Mouse (Mus musculus): ENCODE results near the gene Zfp950. TPM values are rescaled to one million over a fixed set of nuclear protein-coding genes. Genes with fewer than 3 reads are reported as not detected.

Zfp950 gene
- polyA plus RNA-seq, 1 experiment = 9.8 TPM

GRCm38 (mm10) chr19:61138655-61139054 is 2.0 kb downstream of the Zfp950 start:
- Histone ChIP-seq H3K27ac (ENCODE audit: control insufficient read depth, insufficient read depth, low read length) (no peak overlapping the region), H3K4me1 (replicated peaks; ENCODE audit: control insufficient read depth, insufficient read depth, low read length) (no peaks in the 10 kb centered on the region), H3K4me3 (ENCODE audit: control insufficient read depth, insufficient read depth, low read length) (no peak overlapping the region), H3K36me3 (ENCODE audit: control insufficient read depth, insufficient read depth, low read length) (no peaks in the 10 kb centered on the region), H3K27me3 (ENCODE audit: control insufficient read depth, insufficient read depth, low read length) (no peaks in the 10 kb centered on the region)
- no peak for DNase-seq
- TF ChIP-seq CTCF (IDR thresholded peaks at IDR 0.05; ENCODE audit: borderline replicate concordance, control insufficient read depth, extremely low read depth, insufficient read depth, low read length, poor library complexity) (no peak), POLR2A (IDR thresholded peaks at IDR 0.05; ENCODE audit: control insufficient read depth, extremely low read depth, insufficient read depth, low read length, poor library complexity) (no peak)

- H3K4me1 ChIP-seq (replicated peaks; ENCODE audit: control insufficient read depth, insufficient read depth, low read length) = no peaks in the 10 kb centered on the region
- DNase-seq = no peak
- TF ChIP-seq CTCF (IDR thresholded peaks at IDR 0.05; ENCODE audit: borderline replicate concordance, control insufficient read depth, extremely low read depth, insufficient read depth, low read length, poor library complexity) (no peak), POLR2A (IDR thresholded peaks at IDR 0.05; ENCODE audit: control insufficient read depth, extremely low read depth, insufficient read depth, low read length, poor library complexity) (no peak)
- no peaks in the 10 kb centered on the region for H3K36me3 ChIP-seq (ENCODE audit: control insufficient read depth, insufficient read depth, low read length)
- no peaks in the 10 kb centered on the region for H3K27me3 ChIP-seq (ENCODE audit: control insufficient read depth, insufficient read depth, low read length)
- H3K27ac ChIP-seq (ENCODE audit: control insufficient read depth, insufficient read depth, low read length) = no peak overlapping the region
- WGBS = 98% methylated on average over 10 of the region's 10 CpGs
- no peak overlapping the region for H3K4me3 ChIP-seq (ENCODE audit: control insufficient read depth, insufficient read depth, low read length)
Observed at GRCm38 (mm10) chr19:61131096-61131495, 9.5 kb downstream of the Zfp950 start.

DNA sequence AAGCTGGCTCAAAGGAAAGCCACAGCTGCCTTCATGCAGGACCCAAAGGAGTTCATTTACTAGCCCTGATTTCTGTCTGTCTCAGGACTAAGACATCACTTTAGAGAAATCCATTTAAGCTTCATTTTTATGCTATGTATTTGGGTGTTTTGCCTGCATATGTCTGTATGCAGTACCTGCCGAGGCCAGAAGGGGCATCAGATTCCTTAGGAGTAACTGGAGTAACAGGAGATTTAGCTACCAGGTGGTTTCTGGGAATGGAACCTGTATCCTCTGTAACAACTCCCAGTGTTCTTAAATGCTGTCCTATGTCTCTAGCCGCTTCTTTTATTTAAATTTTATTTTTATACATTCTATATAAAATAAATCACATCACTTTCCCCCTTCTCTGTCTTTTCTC is 30.5 kb downstream of the Zfp950 start:
- DNase-seq = peak; percentile 43
- Histone ChIP-seq H3K36me3 (ENCODE audit: control insufficient read depth, insufficient read depth, low read length) (no peaks in the 10 kb centered on the region), H3K4me1 (replicated peaks; ENCODE audit: control insufficient read depth, insufficient read depth, low read length) (no peaks in the 10 kb centered on the region), H3K27me3 (ENCODE audit: control insufficient read depth, insufficient read depth, low read length) (no peaks in the 10 kb centered on the region), H3K27ac (ENCODE audit: control insufficient read depth, insufficient read depth, low read length) (no peak overlapping the region), H3K4me3 (ENCODE audit: control insufficient read depth, insufficient read depth, low read length) (no peak overlapping the region)
- 80% methylated on average over 2 of the region's 2 CpGs for WGBS
- no peak for TF ChIP-seq CTCF (IDR thresholded peaks at IDR 0.05; ENCODE audit: borderline replicate concordance, control insufficient read depth, extremely low read depth, insufficient read depth, low read length, poor library complexity)
- no peak for TF ChIP-seq POLR2A (IDR thresholded peaks at IDR 0.05; ENCODE audit: control insufficient read depth, extremely low read depth, insufficient read depth, low read length, poor library complexity)

DNA sequence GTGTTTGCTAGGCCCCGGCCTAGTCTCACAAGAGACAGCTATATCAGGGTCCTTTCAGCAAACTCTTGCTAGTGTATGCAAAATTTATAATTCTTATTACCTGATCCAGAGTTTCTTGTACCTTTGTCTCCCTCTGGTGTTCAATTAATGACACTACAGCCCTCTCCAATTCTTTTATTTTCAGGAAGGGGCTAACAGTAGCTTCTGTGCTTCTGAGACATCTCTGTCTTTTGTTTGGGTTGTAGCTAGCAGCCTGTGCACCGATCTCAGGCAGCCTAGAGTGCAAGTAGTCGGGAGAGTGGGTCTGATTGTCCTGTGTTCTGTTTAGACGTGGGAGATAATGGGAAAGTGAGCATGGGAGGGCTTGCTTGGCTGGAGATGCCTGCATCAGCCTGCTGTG is 42.9 kb downstream of the Zfp950 start:
- no peak overlapping the region for H3K4me3 ChIP-seq (ENCODE audit: control insufficient read depth, insufficient read depth, low read length)
- 21% methylated on average over 4 of the region's 4 CpGs for WGBS
- no peak for TF ChIP-seq POLR2A (IDR thresholded peaks at IDR 0.05; ENCODE audit: control insufficient read depth, extremely low read depth, insufficient read depth, low read length, poor library complexity)
- no peak for TF ChIP-seq CTCF (IDR thresholded peaks at IDR 0.05; ENCODE audit: borderline replicate concordance, control insufficient read depth, extremely low read depth, insufficient read depth, low read length, poor library complexity)

GRCm38 (mm10) chr19:61096776-61097175 is 43.9 kb downstream of the Zfp950 start:
- 93% methylated on average over 2 of the region's 2 CpGs for WGBS
- H3K4me1 ChIP-seq (replicated peaks; ENCODE audit: control insufficient read depth, insufficient read depth, low read length) = no peaks in the 10 kb centered on the region
- no peaks in the 10 kb centered on the region for H3K27me3 ChIP-seq (ENCODE audit: control insufficient read depth, insufficient read depth, low read length)
- no peak for TF ChIP-seq CTCF (IDR thresholded peaks at IDR 0.05; ENCODE audit: borderline replicate concordance, control insufficient read depth, extremely low read depth, insufficient read depth, low read length, poor library complexity)
- no peak for TF ChIP-seq POLR2A (IDR thresholded peaks at IDR 0.05; ENCODE audit: control insufficient read depth, extremely low read depth, insufficient read depth, low read length, poor library complexity)
- H3K27ac ChIP-seq (ENCODE audit: control insufficient read depth, insufficient read depth, low read length) = no peak overlapping the region
- no peak for DNase-seq
- no peaks in the 10 kb centered on the region for H3K36me3 ChIP-seq (ENCODE audit: control insufficient read depth, insufficient read depth, low read length)
- H3K4me3 ChIP-seq (ENCODE audit: control insufficient read depth, insufficient read depth, low read length) = no peak overlapping the region

More for the DNA sequence above, 42.9 kb downstream of the Zfp950 start:
- Histone ChIP-seq H3K27ac (ENCODE audit: control insufficient read depth, insufficient read depth, low read length) (no peak overlapping the region), H3K36me3 (ENCODE audit: control insufficient read depth, insufficient read depth, low read length) (no peaks in the 10 kb centered on the region), H3K4me1 (replicated peaks; ENCODE audit: control insufficient read depth, insufficient read depth, low read length) (no peaks in the 10 kb centered on the region), H3K27me3 (ENCODE audit: control insufficient read depth, insufficient read depth, low read length) (no peaks in the 10 kb centered on the region)
- DNase-seq = no peak

- no peak for TF ChIP-seq CTCF (IDR thresholded peaks at IDR 0.05; ENCODE audit: borderline replicate concordance, control insufficient read depth, extremely low read depth, insufficient read depth, low read length, poor library complexity)
- TF ChIP-seq POLR2A (IDR thresholded peaks at IDR 0.05; ENCODE audit: control insufficient read depth, extremely low read depth, insufficient read depth, low read length, poor library complexity) = no peak
- WGBS = 95% methylated on average over 4 of the region's 4 CpGs
Observed at GRCm38 (mm10) chr19:61090541-61090940, 50.1 kb downstream of the Zfp950 start.

GRCm38 (mm10) chr19:61089001-61089400 is 51.6 kb downstream of the Zfp950 start:
- TF ChIP-seq POLR2A (IDR thresholded peaks at IDR 0.05; ENCODE audit: control insufficient read depth, extremely low read depth, insufficient read depth, low read length, poor library complexity) (no peak), CTCF (IDR thresholded peaks at IDR 0.05; ENCODE audit: borderline replicate concordance, control insufficient read depth, extremely low read depth, insufficient read depth, low read length, poor library complexity) (no peak)
- Histone ChIP-seq H3K27me3 (ENCODE audit: control insufficient read depth, insufficient read depth, low read length) (no peaks in the 10 kb centered on the region), H3K27ac (ENCODE audit: control insufficient read depth, insufficient read depth, low read length) (no peak overlapping the region), H3K4me1 (replicated peaks; ENCODE audit: control insufficient read depth, insufficient read depth, low read length) (no peaks in the 10 kb centered on the region), H3K4me3 (ENCODE audit: control insufficient read depth, insufficient read depth, low read length) (no peak overlapping the region), H3K36me3 (ENCODE audit: control insufficient read depth, insufficient read depth, low read length) (no peaks in the 10 kb centered on the region)
- no peak for DNase-seq
- 92% methylated on average over 3 of the region's 3 CpGs for WGBS

More at GRCm38 (mm10) chr19:61090541-61090940, 50.1 kb downstream of the Zfp950 start:
- Histone ChIP-seq H3K36me3 (ENCODE audit: control insufficient read depth, insufficient read depth, low read length) (no peaks in the 10 kb centered on the region), H3K4me3 (ENCODE audit: control insufficient read depth, insufficient read depth, low read length) (no peak overlapping the region), H3K4me1 (replicated peaks; ENCODE audit: control insufficient read depth, insufficient read depth, low read length) (no peaks in the 10 kb centered on the region), H3K27ac (ENCODE audit: control insufficient read depth, insufficient read depth, low read length) (no peak overlapping the region), H3K27me3 (ENCODE audit: control insufficient read depth, insufficient read depth, low read length) (no peaks in the 10 kb centered on the region)
- no peak for DNase-seq
